Mouse (Mus musculus) right cerebral cortex, postnatal 36 days (tissue): ENCODE results near the gene Pip5k1c.

Source experiments
- DNase-seq, 2 experiments: peaks; one replicate each; pipeline ENCODE4 v3.0.0; 2022; ENCODE audit warnings: low spot score in 2 of 2, mixed read lengths in 1 of 2

The Pip5k1c gene

DNA sequence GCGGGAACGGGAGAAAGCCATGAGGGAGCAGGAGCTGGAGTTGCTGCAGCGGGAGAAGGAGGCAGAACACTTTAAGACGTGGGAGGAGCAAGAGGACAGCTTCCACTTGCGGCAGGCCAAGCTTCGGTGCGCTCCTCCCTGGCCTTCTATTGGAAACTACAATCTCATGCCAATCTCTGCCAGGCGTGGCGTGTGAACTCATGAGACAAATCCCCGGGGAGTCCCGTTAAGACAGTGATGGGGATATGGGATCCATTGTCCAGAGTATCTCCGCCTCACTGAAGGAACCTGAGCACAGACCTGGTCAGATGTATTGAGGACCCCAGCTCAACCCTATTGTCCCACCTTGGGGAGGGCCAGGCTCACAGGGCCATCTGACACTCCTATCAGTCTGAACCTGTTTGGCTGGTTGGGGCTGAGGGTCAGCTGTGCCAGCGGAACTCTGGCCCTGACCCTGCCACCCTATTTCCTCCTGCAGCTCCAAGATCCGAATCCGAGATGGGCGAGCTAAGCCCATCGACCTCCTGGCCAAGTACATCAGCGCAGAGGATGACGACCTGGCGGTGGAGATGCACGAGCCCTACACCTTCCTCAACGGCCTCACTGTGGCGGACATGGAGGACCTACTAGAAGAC lies 30.5 kb downstream of the Pip5k1c start:
- no peak for DNase-seq

GRCm38 (mm10) chr10:81323791-81324530 lies 31.2 kb downstream of the Pip5k1c start:
- no peak for DNase-seq

GRCm38 (mm10) chr10:81325176-81325575 lies 32.4 kb downstream of the Pip5k1c start:
- no peak for DNase-seq

- DNase-seq: no peak
These were observed 33.0 kb downstream of the Pip5k1c start for GRCm38 (mm10) chr10:81325781-81326180.

DNA sequence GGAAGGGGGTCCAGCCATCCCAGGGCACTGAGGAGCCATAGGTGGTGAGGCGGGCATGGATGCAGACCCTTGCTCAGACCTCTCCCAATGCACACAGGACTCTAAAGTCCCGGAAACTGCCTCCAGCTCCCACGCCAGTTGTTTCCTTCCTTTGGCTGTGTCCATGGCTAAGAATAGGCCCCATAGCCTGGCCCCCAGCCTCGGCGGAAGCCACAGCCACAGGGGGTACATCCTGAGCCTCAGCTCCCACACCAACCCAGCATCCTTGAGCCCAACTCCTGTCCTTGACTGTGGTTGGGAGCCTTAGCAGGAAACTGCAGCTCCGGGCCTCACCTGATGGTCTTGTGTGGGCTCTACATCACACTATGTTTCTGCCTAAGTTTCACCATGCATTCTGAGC lies 34.1 kb downstream of the Pip5k1c start:
- no peak for DNase-seq

DNA sequence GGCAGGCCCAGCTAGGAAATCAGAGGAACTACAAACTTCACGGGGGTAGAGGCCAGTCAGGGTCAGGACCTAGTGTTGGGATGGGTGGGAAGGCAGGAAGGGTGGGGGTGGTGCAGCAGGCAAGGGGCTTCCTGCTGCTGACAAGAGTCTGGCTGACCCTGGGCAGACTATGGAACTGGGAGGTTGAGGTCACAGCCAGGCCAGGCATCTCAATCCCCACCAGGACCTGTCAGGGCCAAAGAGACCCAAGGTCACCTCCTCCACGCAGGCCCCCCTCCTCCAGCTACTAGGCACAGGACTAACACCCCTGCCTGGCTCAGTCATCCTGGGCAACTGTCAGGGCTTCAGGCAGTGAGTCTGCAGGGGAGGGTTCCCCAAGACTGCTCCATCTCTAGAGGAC lies 35.2 kb downstream of the Pip5k1c start:
- DNase-seq: no peak

- no peak for DNase-seq
These were observed 35.6 kb downstream of the Pip5k1c start, which contains the start of gene Tbxa2r for GRCm38 (mm10) chr10:81328386-81328785. Tbxa2r (plus strand) TSS chr10:81328731.

DNA sequence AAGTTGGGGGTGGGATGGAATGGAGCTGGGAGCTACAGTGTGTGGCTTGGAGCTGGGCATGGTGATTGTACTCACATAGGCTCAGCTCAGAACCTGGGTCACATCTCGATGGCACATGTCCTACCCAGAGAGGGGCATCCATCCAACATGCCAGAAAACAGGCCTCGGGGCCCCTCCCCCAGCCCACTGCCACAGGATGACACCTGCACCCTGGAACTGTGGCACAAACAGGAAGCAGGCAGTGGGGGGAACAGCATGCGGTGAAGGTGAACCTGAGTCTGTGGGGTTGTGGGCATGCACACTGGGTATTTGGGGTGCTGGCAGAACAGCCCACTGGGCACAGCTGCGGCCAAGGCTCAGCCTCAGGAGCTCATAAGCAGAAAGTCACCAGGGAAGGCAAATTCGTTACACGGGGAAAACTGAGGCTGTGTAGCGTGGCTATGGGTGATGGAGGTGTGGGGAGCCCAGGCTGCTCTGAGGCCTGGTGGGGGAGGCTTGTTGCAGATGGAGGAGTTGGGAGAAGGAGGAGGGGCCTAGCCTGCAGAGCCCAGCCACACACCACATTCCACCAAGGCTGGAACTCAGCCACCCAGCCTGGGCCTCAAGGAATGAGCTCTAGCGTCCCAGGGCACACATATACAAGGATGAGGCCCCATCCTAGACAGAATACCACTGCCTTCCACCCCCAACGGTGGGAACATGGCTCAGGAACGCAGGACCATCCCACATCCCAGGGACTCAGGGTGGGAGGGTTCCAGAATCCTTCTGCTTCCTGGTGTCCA lies 36.6 kb downstream of the Pip5k1c start:
- DNase-seq: no peak

- DNase-seq: no peak
These were observed 37.2 kb downstream of the Pip5k1c start for GRCm38 (mm10) chr10:81330007-81330406.

DNA sequence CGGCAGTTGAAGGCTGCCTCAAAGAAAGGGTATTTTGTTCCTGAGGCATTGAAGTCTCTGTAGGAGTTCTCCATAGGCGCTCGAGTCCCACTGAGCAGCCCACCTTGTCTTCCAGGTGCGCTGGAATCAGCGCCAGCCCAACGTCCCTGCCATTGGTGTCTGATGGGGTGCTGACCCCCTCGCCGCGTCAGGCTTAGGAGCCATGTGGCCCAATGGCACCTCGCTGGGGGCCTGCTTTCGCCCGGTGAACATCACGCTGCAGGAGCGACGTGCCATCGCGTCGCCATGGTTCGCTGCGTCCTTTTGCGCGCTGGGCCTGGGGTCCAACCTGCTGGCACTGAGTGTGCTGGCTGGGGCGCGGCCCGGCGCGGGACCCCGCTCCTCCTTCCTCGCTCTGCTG lies 39.5 kb downstream of the Pip5k1c start:
- DNase-seq: no peak

DNA sequence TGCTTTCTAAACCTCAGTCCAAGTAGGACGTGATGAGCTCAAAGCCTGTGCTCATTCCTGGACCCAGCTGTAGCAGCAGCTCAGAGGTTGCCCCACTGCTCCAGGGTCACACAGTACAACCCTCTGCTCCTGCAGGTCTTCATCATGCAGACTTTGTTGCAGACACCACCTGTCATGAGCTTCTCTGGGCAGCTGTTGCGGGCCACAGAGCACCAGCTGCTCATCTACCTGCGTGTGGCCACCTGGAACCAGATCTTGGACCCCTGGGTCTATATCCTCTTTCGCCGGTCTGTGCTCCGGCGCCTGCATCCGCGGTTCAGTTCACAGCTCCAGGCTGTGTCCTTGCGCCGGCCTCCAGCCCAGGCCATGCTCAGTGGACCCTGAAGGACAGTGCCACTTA lies 41.6 kb downstream of the Pip5k1c start:
- DNase-seq: no peak

- DNase-seq: no peak
These were observed 42.9 kb downstream of the Pip5k1c start for GRCm38 (mm10) chr10:81335393-81336340.

DNA sequence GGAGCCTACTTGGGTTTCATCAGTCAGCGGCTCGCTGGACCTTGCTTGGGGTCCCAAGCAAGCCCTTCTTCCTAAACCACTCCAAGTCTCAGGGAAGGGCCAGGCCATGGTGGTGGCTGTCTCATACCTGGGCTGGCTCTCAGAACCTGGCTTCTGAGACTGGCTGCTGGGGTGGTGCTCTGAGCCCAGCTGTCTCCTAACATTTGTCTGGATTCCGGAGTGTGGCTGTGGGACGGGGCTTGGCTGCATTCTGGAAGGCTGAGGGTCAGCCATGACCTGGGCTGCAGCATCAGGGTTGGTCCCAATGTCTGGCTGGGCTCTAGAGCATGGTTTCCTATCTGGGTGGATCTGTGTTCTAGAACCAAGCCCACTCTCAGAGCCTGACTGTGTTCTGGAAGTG lies 43.8 kb downstream of the Pip5k1c start:
- no peak for DNase-seq

- DNase-seq: no peak
These were observed 48.0 kb downstream of the Pip5k1c start for GRCm38 (mm10) chr10:81340551-81341332.

DNA sequence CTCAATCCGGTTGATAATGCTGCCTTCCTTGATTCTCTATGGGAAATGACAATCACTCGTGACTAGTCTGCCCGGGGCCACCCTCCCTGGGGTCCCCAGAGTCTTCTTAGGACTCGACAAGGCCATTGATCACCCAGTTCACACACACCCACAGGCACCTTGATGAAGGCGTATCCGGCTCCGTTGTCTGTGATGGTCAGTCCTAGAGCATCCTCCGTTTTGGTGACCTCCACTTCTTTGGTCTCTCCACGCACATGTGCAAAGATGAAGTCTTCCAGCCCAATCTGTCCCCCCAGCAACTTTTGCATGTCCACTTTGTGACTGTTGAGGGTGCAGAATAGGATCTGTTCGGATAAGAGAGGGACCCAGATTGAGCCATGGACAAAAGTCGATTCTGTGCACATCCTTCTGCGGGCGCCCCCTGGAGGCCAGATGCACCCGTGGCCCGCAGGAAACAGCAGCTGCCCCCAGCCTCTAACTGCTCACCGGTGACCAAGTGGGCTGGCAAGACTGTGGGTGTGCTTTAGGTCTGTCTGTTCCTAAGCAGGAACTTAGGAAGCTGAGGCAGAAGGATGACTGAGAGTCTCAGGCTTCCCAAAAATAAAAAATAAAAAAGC lies 48.7 kb downstream of the Pip5k1c start:
- no peak for DNase-seq

DNA sequence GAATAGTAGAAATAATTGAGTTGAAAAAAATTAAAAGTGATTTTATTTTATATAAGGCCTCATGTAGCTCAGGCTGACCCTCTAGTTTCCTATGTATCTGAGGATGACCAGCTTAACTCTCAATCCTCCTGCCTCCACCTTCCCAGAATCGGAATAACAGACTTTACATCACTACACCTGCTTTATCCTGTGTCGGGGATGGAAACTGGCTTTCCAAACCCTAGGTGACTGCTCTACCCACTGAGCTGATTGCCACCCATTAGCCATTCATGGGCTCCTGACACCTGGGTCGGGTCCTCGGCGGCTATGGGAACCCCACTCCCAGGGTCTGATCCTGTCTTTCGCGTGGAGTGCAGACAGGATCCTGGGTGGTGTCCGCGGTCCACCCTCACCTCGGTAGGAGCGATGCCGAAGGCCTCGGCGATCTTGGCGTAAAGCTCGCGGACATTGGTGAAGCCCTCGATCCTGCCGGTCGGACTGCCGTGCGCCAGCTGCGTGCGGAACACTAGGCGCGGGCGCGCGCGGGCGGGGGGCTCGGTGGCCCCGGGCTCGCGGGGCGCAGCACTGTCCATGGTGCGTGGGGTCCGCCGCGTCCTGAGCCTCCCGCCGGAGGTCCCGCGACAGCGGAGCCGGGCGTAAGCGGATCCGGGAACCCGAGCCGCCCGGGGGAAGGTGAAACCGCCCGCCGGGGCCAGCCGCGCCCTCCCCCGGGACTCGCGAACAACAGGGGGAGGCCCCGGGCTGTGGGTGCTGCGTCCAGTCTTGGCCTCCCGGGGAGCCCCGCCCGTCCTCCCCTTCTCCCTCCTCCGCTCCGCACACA lies 50.1 kb downstream of the Pip5k1c start, which contains the start of gene Gipc3:
TSS of gene Gipc3 (minus strand) at position 581 of the 820 bp plus-strand sequence.
- DNase-seq: no peak

DNA sequence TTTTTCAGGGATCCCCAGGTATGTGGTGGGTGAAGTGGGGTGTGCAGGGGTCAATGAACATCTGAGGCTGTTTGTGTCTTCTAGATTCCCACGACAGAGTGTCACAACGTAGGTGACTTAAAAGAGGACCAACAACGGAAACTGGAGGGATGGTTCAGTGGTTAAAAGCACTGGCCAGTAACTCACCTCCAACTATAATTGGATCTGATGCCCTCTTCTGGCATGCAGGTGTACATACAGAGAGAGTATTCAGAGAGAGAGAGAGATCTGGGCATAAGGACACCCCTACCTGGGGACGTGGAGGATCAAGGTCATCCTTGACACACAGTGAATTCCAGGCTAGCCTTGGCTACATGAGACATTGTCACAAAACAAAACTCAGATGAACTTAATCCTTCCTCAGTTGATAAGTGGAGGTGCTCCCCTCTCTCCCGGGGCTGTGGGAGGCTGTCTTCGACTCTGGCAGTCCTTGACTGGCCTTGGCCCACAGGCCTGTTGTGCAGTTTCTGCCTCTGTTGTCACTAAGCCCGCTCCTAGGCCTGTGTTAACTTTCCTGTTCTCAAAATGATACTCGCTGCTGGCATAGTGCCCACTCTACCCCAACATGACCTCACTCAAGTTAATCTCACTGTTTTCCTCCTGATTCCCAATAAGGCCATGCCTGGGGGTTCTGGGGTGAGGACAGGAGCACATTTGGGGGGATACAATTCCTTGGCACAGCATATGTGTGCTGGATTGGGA lies 51.8 kb downstream of the Pip5k1c start:
- no peak for DNase-seq

DNA sequence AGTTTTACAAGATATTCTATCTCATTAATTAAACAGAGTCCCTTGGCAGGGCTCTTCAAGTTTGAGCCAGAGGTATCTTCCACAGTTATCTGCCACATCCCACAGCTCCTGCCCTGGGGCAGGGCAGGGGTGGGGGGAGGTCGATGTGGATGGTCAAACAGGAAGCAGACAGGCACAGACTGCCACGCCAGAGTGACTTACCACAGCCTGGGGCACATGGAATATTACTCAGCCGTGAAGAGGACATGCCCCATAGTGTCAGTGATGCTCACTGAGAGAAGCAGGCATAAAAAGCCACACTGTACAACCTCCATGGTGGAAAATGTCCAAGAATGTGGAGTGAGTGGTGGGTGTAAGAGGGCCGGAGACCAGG lies 52.4 kb downstream of the Pip5k1c start:
- no peak for DNase-seq
